ENCODE assay signal across 11 mouse cellular contexts in the genomic region with DNA sequence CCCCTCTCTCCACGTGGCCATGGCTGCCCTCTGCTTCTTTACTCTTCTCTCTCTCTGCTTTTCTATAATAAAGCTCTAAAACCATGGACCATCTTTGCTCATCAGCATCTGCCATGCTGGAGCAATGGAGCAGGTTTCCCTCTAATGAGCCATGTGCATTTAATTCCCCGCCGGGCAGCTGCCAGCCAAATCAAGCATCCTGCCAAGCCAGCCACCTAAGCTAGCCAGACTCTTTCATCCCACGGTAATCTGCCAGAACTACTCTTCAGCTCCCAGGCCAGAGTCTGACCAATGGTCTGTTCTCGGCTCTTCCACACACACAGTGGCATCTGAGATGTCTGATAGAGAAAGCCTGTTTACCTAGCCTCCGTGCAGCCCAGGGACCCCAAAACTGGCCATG.
DNase-seq lines count a peak whose midpoint lies in the region.
"Had no signal": no experiment of that assay in that cellular context is flagged by ENCODE, and none has a peak within 500 bp of the region (broad histone marks: within the 10 kb centered on the region; RNA-seq: fewer than 3 reads in every experiment).

No protein-coding gene starts in this region.

- peak; percentile 51 to 58 for DNase-seq in layer of hippocampus, postnatal 10 days (ENCODE audit: low spot score in 2 of 2)
- DNase-seq in layer of hippocampus, adult 9-10 months (ENCODE audit: low spot score): no peak
- peak; percentile 61 for DNase-seq in brain, adult 2 months (ENCODE audit: low read depth, low spot score)
- DNase-seq in cerebellum, adult 11-12 months: peak; percentile 6
- peak; percentile 15 to 28 for DNase-seq in cerebellum, postnatal 36 days
- DNase-seq in thymus, postnatal 25 days: no peak
- DNase-seq in adrenal gland, adult 2 months: no peak
- DNase-seq: adrenal gland, postnatal 14 days; kidney, postnatal 36 days; lung, postnatal 14 days; right cerebral cortex, adult 18-20 months had no signal

Comparison
In these comparisons a context has a peak if more than half of its experiments do, and no peak if none do; other contexts are left out.
1. DNase-seq: peak in layer of hippocampus, postnatal 10 days (2 of 2), brain, adult 2 months (single experiment), cerebellum, adult 11-12 months (single experiment) and cerebellum, postnatal 36 days (2 of 2); none in layer of hippocampus, adult 9-10 months (single experiment), thymus, postnatal 25 days (single experiment) and adrenal gland, adult 2 months (single experiment).